Mouse (Mus musculus): ENCODE measurements around the gene Antxr1. TPM values are rescaled to one million over a fixed set of nuclear protein-coding genes. Genes with fewer than 3 reads are reported as not detected.

Gene Antxr1
- polyA plus RNA-seq, 1 experiment: 8.1 TPM

- no peak for DNase-seq
- Histone ChIP-seq H3K27me3 (ENCODE audit: control insufficient read depth, insufficient read depth, low read length) (no peaks in the 10 kb centered on the region), H3K4me1 (ENCODE audit: control insufficient read depth, insufficient read depth, low read length) (no peaks in the 10 kb centered on the region), H3K4me3 (replicated peaks; ENCODE audit: insufficient read depth, low read depth, low read length) (no peak overlapping the region), H3K27ac (ENCODE audit: insufficient read depth, low read length) (no peak overlapping the region)
- 83% methylated on average over 8 of the region's 8 CpGs for WGBS
- no peak for TF ChIP-seq POLR2A (IDR thresholded peaks at IDR 0.05; ENCODE audit: borderline replicate concordance, insufficient read depth, low read length)
- no peak for TF ChIP-seq CTCF (IDR thresholded peaks at IDR 0.05; ENCODE audit: borderline replicate concordance, insufficient read depth, low read depth, low read length)
These were observed 205.8 kb downstream of the Antxr1 start for GRCm38 (mm10) chr6:87129861-87130260.

- DNase-seq: no peak
- Histone ChIP-seq H3K27ac (ENCODE audit: insufficient read depth, low read length) (no peak overlapping the region), H3K27me3 (ENCODE audit: control insufficient read depth, insufficient read depth, low read length) (no peaks in the 10 kb centered on the region), H3K4me1 (ENCODE audit: control insufficient read depth, insufficient read depth, low read length) (no peaks in the 10 kb centered on the region), H3K4me3 (replicated peaks; ENCODE audit: insufficient read depth, low read depth, low read length) (no peak overlapping the region)
- 66% methylated on average over 8 of the region's 8 CpGs for WGBS
- no peak for TF ChIP-seq CTCF (IDR thresholded peaks at IDR 0.05; ENCODE audit: borderline replicate concordance, insufficient read depth, low read depth, low read length)
- no peak for TF ChIP-seq POLR2A (IDR thresholded peaks at IDR 0.05; ENCODE audit: borderline replicate concordance, insufficient read depth, low read length)
These were observed 208.4 kb downstream of the Antxr1 start for GRCm38 (mm10) chr6:87127049-87127753.

- H3K27me3 ChIP-seq (ENCODE audit: control insufficient read depth, insufficient read depth, low read length): 0 out of 2 replicates have a peak, but pooled peaks cover 1% of the 10 kb centered on the region
- TF ChIP-seq POLR2A (IDR thresholded peaks at IDR 0.05; ENCODE audit: borderline replicate concordance, insufficient read depth, low read length): no peak
- TF ChIP-seq CTCF (IDR thresholded peaks at IDR 0.05; ENCODE audit: borderline replicate concordance, insufficient read depth, low read depth, low read length): no peak
- no peak overlapping the region for H3K4me3 ChIP-seq (replicated peaks; ENCODE audit: insufficient read depth, low read depth, low read length)
- no peak for DNase-seq
- 68% methylated on average over 4 of the region's 4 CpGs for WGBS
- H3K4me1 ChIP-seq (ENCODE audit: control insufficient read depth, insufficient read depth, low read length): no peaks in the 10 kb centered on the region
- H3K27ac ChIP-seq (ENCODE audit: insufficient read depth, low read length): no peak overlapping the region
These were observed 211.6 kb downstream of the Antxr1 start for GRCm38 (mm10) chr6:87123973-87124372.

GRCm38 (mm10) chr6:87123406-87123805, 212.2 kb downstream of the Antxr1 start:
- WGBS: 92% methylated on average over 6 of the region's 6 CpGs
- 0 out of 2 replicates have a peak, but pooled peaks cover 1% of the 10 kb centered on the region for H3K27me3 ChIP-seq (ENCODE audit: control insufficient read depth, insufficient read depth, low read length)
- H3K27ac ChIP-seq (ENCODE audit: insufficient read depth, low read length): no peak overlapping the region
- H3K4me1 ChIP-seq (ENCODE audit: control insufficient read depth, insufficient read depth, low read length): no peaks in the 10 kb centered on the region
- no peak overlapping the region for H3K4me3 ChIP-seq (replicated peaks; ENCODE audit: insufficient read depth, low read depth, low read length)
- TF ChIP-seq CTCF (IDR thresholded peaks at IDR 0.05; ENCODE audit: borderline replicate concordance, insufficient read depth, low read depth, low read length) (no peak), POLR2A (IDR thresholded peaks at IDR 0.05; ENCODE audit: borderline replicate concordance, insufficient read depth, low read length) (no peak)
- no peak for DNase-seq

- WGBS: 88% methylated on average over 7 of the region's 7 CpGs
- H3K27me3 ChIP-seq (ENCODE audit: control insufficient read depth, insufficient read depth, low read length): 0 out of 2 replicates have a peak, but pooled peaks cover 1% of the 10 kb centered on the region
These were observed 213.7 kb downstream of the Antxr1 start for GRCm38 (mm10) chr6:87121961-87122360.

GRCm38 (mm10) chr6:87120661-87121060, 215.0 kb downstream of the Antxr1 start:
- H3K27me3 ChIP-seq (ENCODE audit: control insufficient read depth, insufficient read depth, low read length): 0 out of 2 replicates have a peak, but pooled peaks cover 1% of the 10 kb centered on the region
- H3K27ac ChIP-seq (ENCODE audit: insufficient read depth, low read length): no peak overlapping the region
- no peak for DNase-seq
- H3K4me3 ChIP-seq (replicated peaks; ENCODE audit: insufficient read depth, low read depth, low read length): no peak overlapping the region
- no peaks in the 10 kb centered on the region for H3K4me1 ChIP-seq (ENCODE audit: control insufficient read depth, insufficient read depth, low read length)
- TF ChIP-seq CTCF (IDR thresholded peaks at IDR 0.05; ENCODE audit: borderline replicate concordance, insufficient read depth, low read depth, low read length) (0 out of 2 replicates have a peak, but pooled peaks have one; percentile 8), POLR2A (IDR thresholded peaks at IDR 0.05; ENCODE audit: borderline replicate concordance, insufficient read depth, low read length) (no peak)
- 86% methylated on average over 6 of the region's 6 CpGs for WGBS

More at GRCm38 (mm10) chr6:87121961-87122360, 213.7 kb downstream of the Antxr1 start:
- TF ChIP-seq CTCF (IDR thresholded peaks at IDR 0.05; ENCODE audit: borderline replicate concordance, insufficient read depth, low read depth, low read length): no peak
- no peak for TF ChIP-seq POLR2A (IDR thresholded peaks at IDR 0.05; ENCODE audit: borderline replicate concordance, insufficient read depth, low read length)
- H3K4me1 ChIP-seq (ENCODE audit: control insufficient read depth, insufficient read depth, low read length): no peaks in the 10 kb centered on the region
- no peak overlapping the region for H3K27ac ChIP-seq (ENCODE audit: insufficient read depth, low read length)
- DNase-seq: no peak
- no peak overlapping the region for H3K4me3 ChIP-seq (replicated peaks; ENCODE audit: insufficient read depth, low read depth, low read length)

- Histone ChIP-seq H3K27ac (ENCODE audit: insufficient read depth, low read length) (no peak overlapping the region), H3K27me3 (ENCODE audit: control insufficient read depth, insufficient read depth, low read length) (0 out of 2 replicates have a peak, but pooled peaks cover 1% of the 10 kb centered on the region), H3K4me1 (ENCODE audit: control insufficient read depth, insufficient read depth, low read length) (no peaks in the 10 kb centered on the region), H3K4me3 (replicated peaks; ENCODE audit: insufficient read depth, low read depth, low read length) (no peak overlapping the region)
- 72% methylated on average over 4 of the region's 4 CpGs for WGBS
- TF ChIP-seq POLR2A (IDR thresholded peaks at IDR 0.05; ENCODE audit: borderline replicate concordance, insufficient read depth, low read length) (no peak), CTCF (IDR thresholded peaks at IDR 0.05; ENCODE audit: borderline replicate concordance, insufficient read depth, low read depth, low read length) (no peak)
- DNase-seq: no peak
These were observed 215.6 kb downstream of the Antxr1 start for GRCm38 (mm10) chr6:87119975-87120374.

Data from cerebellum, adult 2 months (tissue).